13 mouse cellular contexts compared by ENCODE assay signal in genomic region chr5:139083841-139084240, GRCm38 (mm10).
A peak's percentile ranks its signal among the peaks of the same experiment; 100 is the strongest.
DNase-seq lines count a peak whose midpoint lies in the region; ATAC-seq and TF ChIP-seq lines count a peak whose summit lies in the region.
"Had no signal": no experiment of that assay in that cellular context is flagged by ENCODE, and none has a peak within 500 bp of the region (broad histone marks: within the 10 kb centered on the region; RNA-seq: fewer than 3 reads in every experiment).

No protein-coding gene starts in this region.

- TF ChIP-seq POLR2A in thymus, adult 2 months (IDR thresholded peaks at IDR 0.05; ENCODE audit: control insufficient read depth, extremely low read depth, insufficient read depth, low read length, poor library complexity) = no peak

- 0 out of 2 replicates have a peak overlapping the region, but pooled peaks have one; percentile 17 for H3K27ac ChIP-seq in gastrocnemius, adult 2 months
- H3K27ac ChIP-seq in heart, postnatal 0 days (ENCODE audit: low read depth) = peak overlapping the region; percentile 66
- no peak overlapping the region for H3K27ac ChIP-seq in thymus, adult 2 months (ENCODE audit: control insufficient read depth, insufficient read depth, low read length)
- H3K27ac ChIP-seq in forebrain, embryonic 16.5 days (ENCODE audit: low read length) = no peak overlapping the region
- H3K27ac ChIP-seq: forebrain, embryonic 10.5 days; liver, embryonic 15.5 days had no signal

- DNase-seq in gastrocnemius, adult 2 months = peak; percentile 28
- DNase-seq in gastrocnemius, postnatal 10 days = no peak
- peak; percentile 44 for DNase-seq in MN1 (ENCODE audit: low spot score)
- peak; percentile 98 for DNase-seq in heart, adult 11 months
- DNase-seq in heart, postnatal 0 days (ENCODE audit: low spot score) = no peak
- DNase-seq in spleen, postnatal 4 days (ENCODE audit: low spot score in 2 of 2) = no peak
- DNase-seq in thymus, adult 2 months = no peak
- DNase-seq: gastrocnemius, postnatal 25 days; retina, postnatal 1 day; thymus, postnatal 25 days had no signal

- 25% methylated on average over 4 of the region's 4 CpGs for WGBS in heart, postnatal 0 days
- 78% methylated on average over 4 of the region's 4 CpGs for WGBS in thymus, adult 2 months
- WGBS in forebrain, embryonic 16.5 days = 86% methylated on average over 4 of the region's 4 CpGs

- peaks cover 47% of the 10 kb centered on the region for H3K4me1 ChIP-seq in heart, postnatal 0 days (ENCODE audit: control insufficient read depth, insufficient read depth)
- no peaks in the 10 kb centered on the region for H3K4me1 ChIP-seq in thymus, adult 2 months (replicated peaks; ENCODE audit: control insufficient read depth, insufficient read depth, low read length)
- peaks cover 2% of the 10 kb centered on the region; the same call in 1 of the 2 replicates for H3K4me1 ChIP-seq in forebrain, embryonic 16.5 days (replicated peaks; ENCODE audit: control insufficient read depth, insufficient read depth, low read length)
- H3K4me1 ChIP-seq: forebrain, embryonic 10.5 days; liver, embryonic 15.5 days had no signal

- H3K9ac ChIP-seq in heart, postnatal 0 days (replicated peaks; ENCODE audit: low read depth, low read length) = no peak overlapping the region
- no peak overlapping the region for H3K9ac ChIP-seq in forebrain, embryonic 16.5 days (replicated peaks; ENCODE audit: low read depth, low read length)
- H3K9ac ChIP-seq: liver, embryonic 15.5 days had no signal

- intact Hi-C loops in gastrocnemius, adult 2 months (cut with DNase I) = loop anchor here (5.0 kb wide), 1 partner anchor 87 kb away; the partner anchor contains the start of gene Pdgfa

- no peak overlapping the region for H3K4me3 ChIP-seq in gastrocnemius, adult 2 months
- no peak overlapping the region for H3K4me3 ChIP-seq in heart, postnatal 0 days (ENCODE audit: low read depth, low read length)
- no peak overlapping the region for H3K4me3 ChIP-seq in thymus, adult 2 months (ENCODE audit: control insufficient read depth, insufficient read depth, low read length)
- H3K4me3 ChIP-seq in forebrain, embryonic 16.5 days (replicated peaks; ENCODE audit: low read length) = no peak overlapping the region
- H3K4me3 ChIP-seq: forebrain, embryonic 10.5 days; liver, embryonic 15.5 days had no signal

- TF ChIP-seq CTCF in gastrocnemius, adult 2 months (IDR thresholded peaks at IDR 0.05) = no peak
- TF ChIP-seq CTCF in heart, postnatal 0 days (IDR thresholded peaks at IDR 0.05; ENCODE audit: low read depth) = no peak
- no peak for TF ChIP-seq CTCF in thymus, adult 2 months (IDR thresholded peaks at IDR 0.05; ENCODE audit: borderline replicate concordance, control insufficient read depth, extremely low read depth, insufficient read depth, low read length, poor library complexity)

- H3K9me3 ChIP-seq in heart, postnatal 0 days (replicated peaks; ENCODE audit: control insufficient read depth, low read length) = no peaks in the 10 kb centered on the region
- no peaks in the 10 kb centered on the region for H3K9me3 ChIP-seq in forebrain, embryonic 16.5 days (ENCODE audit: control insufficient read depth, low read length)
- H3K9me3 ChIP-seq: forebrain, embryonic 10.5 days; liver, embryonic 15.5 days had no signal

- no peaks in the 10 kb centered on the region for H3K27me3 ChIP-seq in heart, postnatal 0 days (ENCODE audit: control insufficient read depth, insufficient read depth, low read length)
- H3K27me3 ChIP-seq in thymus, adult 2 months (ENCODE audit: control insufficient read depth, insufficient read depth, low read length) = no peaks in the 10 kb centered on the region
- no peaks in the 10 kb centered on the region for H3K27me3 ChIP-seq in forebrain, embryonic 16.5 days (replicated peaks; ENCODE audit: control insufficient read depth, insufficient read depth, low read length)
- H3K27me3 ChIP-seq: liver, embryonic 15.5 days had no signal

- no peak overlapping the region for H3K4me2 ChIP-seq in heart, postnatal 0 days (ENCODE audit: low read depth, low read length)
- H3K4me2 ChIP-seq in forebrain, embryonic 16.5 days (ENCODE audit: low read length) = no peak overlapping the region
- H3K4me2 ChIP-seq: liver, embryonic 15.5 days had no signal

- TF ChIP-seq EP300 in heart, postnatal 0 days (IDR thresholded peaks at IDR 0.05; ENCODE audit: low read depth) = no peak

- ATAC-seq in heart, postnatal 0 days (ENCODE audit: insufficient read depth, low read depth) = peak; percentile 17; the same call in 1 of the 2 replicates
- no peak for ATAC-seq in forebrain, embryonic 16.5 days

- H3K36me3 ChIP-seq in heart, postnatal 0 days (replicated peaks; ENCODE audit: control insufficient read depth, insufficient read depth, low read length) = no peaks in the 10 kb centered on the region
- H3K36me3 ChIP-seq in thymus, adult 2 months (ENCODE audit: control insufficient read depth, insufficient read depth, low read length) = no peaks in the 10 kb centered on the region
- H3K36me3 ChIP-seq in forebrain, embryonic 16.5 days (ENCODE audit: control insufficient read depth, insufficient read depth) = no peaks in the 10 kb centered on the region
- H3K36me3 ChIP-seq: forebrain, embryonic 10.5 days; liver, embryonic 15.5 days had no signal

Comparison
In these comparisons a context has a peak if more than half of its experiments do, and no peak if none do; other contexts are left out.
1. DNase-seq: peak in gastrocnemius, adult 2 months (single experiment), MN1 (single experiment) and heart, adult 11 months (single experiment); none in gastrocnemius, postnatal 10 days (single experiment), heart, postnatal 0 days (single experiment), spleen, postnatal 4 days (0 of 2) and thymus, adult 2 months (single experiment).
2. H3K27ac ChIP-seq: peak in gastrocnemius, adult 2 months (single experiment) and heart, postnatal 0 days (single experiment); none in thymus, adult 2 months (single experiment) and forebrain, embryonic 16.5 days (single experiment).